Mouse (Mus musculus): Measurements from ENCODE around the gene Mpped1. TPM values are rescaled to one million over a fixed set of nuclear protein-coding genes. Genes with fewer than 3 reads are reported as not detected.

Mpped1 gene
- polyA plus RNA-seq, 1 experiment = 1.5 TPM

DNA sequence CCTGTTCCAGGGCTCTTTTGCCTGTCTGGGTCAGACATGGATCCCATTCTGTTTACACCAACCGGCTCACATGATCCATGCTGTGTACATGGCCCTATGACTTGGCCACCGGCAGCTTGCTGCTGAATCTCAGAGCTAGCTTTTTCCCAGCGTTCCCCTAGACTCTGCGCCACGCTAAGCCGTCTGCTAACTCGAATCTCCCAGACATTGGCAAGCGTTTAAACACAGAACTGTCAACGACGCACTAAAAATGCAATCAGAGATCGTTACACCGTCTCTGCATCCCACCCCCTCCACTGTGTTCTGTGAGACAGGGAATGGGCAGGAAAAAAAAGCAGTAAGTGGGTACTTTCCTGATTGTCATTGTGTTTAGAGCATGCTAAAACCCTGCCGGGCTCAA lies 50.0 kb downstream of the Mpped1 start:
- Histone ChIP-seq H3K36me3 (ENCODE audit: control insufficient read depth, insufficient read depth, low read length) (no peaks in the 10 kb centered on the region), H3K4me1 (ENCODE audit: control insufficient read depth, insufficient read depth, insufficient read length) (no peaks in the 10 kb centered on the region), H3K4me3 (ENCODE audit: extremely low read depth, insufficient read depth, insufficient read length) (no peak overlapping the region), H3K27ac (ENCODE audit: insufficient read depth, low read length) (no peak overlapping the region), H3K27me3 (ENCODE audit: control insufficient read depth, insufficient read depth, low read length) (no peaks in the 10 kb centered on the region)
- 77% methylated on average over 13 of the region's 13 CpGs for WGBS
- no peak for DNase-seq (ENCODE audit: low read depth in 1 of 2, low spot score in 2 of 2)
- TF ChIP-seq POLR2A (IDR thresholded peaks at IDR 0.05; ENCODE audit: low read depth, low read length) (no peak), CTCF (IDR thresholded peaks at IDR 0.05; ENCODE audit: extremely low read depth, insufficient read depth, insufficient read length, insufficient replicate concordance) (no peak)

DNA sequence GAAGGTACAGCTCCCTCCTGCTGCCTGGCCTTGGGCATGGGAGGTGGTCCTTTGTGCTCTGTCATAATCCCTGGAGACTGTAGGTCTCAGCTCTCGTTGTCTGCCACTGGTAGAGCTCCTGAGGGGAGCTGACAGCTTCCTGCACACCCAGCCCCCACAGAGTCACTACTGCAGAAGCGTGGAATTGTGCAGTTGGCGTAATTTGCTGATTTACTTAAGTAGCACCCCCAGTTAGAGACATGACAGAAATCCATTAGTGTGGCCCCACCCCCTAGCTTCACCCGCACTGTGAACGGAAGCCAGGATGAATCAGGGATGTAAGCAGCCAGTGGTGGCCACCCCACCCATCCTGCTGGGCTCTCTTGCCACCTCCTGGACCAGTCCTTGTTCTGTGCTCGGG lies 53.0 kb downstream of the Mpped1 start:
- Histone ChIP-seq H3K36me3 (ENCODE audit: control insufficient read depth, insufficient read depth, low read length) (no peaks in the 10 kb centered on the region), H3K4me1 (ENCODE audit: control insufficient read depth, insufficient read depth, insufficient read length) (no peaks in the 10 kb centered on the region), H3K27me3 (ENCODE audit: control insufficient read depth, insufficient read depth, low read length) (no peaks in the 10 kb centered on the region), H3K27ac (ENCODE audit: insufficient read depth, low read length) (no peak overlapping the region), H3K4me3 (ENCODE audit: extremely low read depth, insufficient read depth, insufficient read length) (no peak overlapping the region)
- 68% methylated on average over 6 of the region's 6 CpGs for WGBS
- no peak for DNase-seq (ENCODE audit: low read depth in 1 of 2, low spot score in 2 of 2)
- TF ChIP-seq CTCF (IDR thresholded peaks at IDR 0.05; ENCODE audit: extremely low read depth, insufficient read depth, insufficient read length, insufficient replicate concordance) (no peak), POLR2A (IDR thresholded peaks at IDR 0.05; ENCODE audit: low read depth, low read length) (no peak)

DNA sequence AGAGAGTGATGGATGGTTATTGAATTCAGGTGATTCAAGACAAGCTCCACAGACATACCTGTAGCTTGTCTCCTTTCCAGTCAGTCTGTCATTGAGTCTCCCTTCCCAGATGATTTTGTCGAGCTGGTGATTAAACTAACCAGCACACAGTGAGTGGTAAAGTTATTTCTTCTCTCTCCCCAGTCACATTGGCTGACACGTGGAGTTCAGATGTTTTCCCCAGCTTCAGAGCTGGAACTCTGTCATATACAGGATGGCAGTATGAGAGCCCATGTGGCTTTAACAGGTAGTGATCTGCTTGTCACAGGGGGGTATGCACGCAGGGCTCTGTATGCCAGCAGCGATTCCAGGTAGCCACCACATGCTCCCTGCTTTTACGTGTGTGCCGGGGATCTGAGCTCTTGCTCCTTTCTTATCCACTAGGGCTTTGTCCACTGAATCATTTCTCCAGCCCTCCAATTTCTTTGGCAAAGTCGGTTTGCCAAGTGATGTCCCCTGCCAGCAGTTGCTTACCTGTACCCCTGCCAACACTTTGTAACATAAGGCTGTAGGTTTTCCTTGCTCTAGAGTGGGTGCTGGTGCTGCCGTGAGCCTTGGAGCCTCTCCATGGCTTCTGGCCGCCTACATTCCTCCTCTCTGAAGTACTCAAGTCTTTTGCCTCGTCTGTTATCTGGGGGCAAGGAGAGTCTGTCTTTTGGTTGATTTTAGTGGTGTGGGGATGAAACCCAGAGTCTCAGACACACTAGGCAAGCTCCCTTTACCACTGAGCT lies 61.9 kb downstream of the Mpped1 start:
- WGBS = 71% methylated on average over 10 of the region's 10 CpGs
- no peak for TF ChIP-seq CTCF (IDR thresholded peaks at IDR 0.05; ENCODE audit: extremely low read depth, insufficient read depth, insufficient read length, insufficient replicate concordance)
- no peak for TF ChIP-seq POLR2A (IDR thresholded peaks at IDR 0.05; ENCODE audit: low read depth, low read length)
- DNase-seq (ENCODE audit: low read depth in 1 of 2, low spot score in 2 of 2) = no peak
- no peak overlapping the region for H3K27ac ChIP-seq (ENCODE audit: insufficient read depth, low read length)
- H3K27me3 ChIP-seq (ENCODE audit: control insufficient read depth, insufficient read depth, low read length) = no peaks in the 10 kb centered on the region
- no peak overlapping the region for H3K4me3 ChIP-seq (ENCODE audit: extremely low read depth, insufficient read depth, insufficient read length)
- no peaks in the 10 kb centered on the region for H3K36me3 ChIP-seq (ENCODE audit: control insufficient read depth, insufficient read depth, low read length)
- no peaks in the 10 kb centered on the region for H3K4me1 ChIP-seq (ENCODE audit: control insufficient read depth, insufficient read depth, insufficient read length)

DNA sequence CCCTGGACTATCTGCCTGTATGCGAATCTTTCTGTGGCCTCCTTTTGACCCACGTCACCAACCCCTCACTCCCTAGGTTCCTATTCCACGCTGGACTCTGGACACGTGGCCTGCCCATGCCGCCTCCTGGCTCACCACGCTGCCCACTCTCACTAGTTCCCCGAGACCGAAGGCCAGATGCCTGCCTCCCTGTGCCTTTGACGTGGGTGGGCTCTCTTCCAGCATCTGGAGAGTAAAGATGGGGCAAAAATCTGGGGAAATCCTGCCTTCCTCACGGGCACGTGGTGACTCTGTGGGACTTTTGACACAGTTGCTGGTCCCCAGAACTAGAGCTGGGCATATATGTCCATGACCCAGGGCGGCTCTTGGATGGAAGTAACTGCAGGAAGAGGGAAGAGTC lies 63.2 kb downstream of the Mpped1 start:
- H3K36me3 ChIP-seq (ENCODE audit: control insufficient read depth, insufficient read depth, low read length) = no peaks in the 10 kb centered on the region
- no peak overlapping the region for H3K4me3 ChIP-seq (ENCODE audit: extremely low read depth, insufficient read depth, insufficient read length)
- TF ChIP-seq CTCF (IDR thresholded peaks at IDR 0.05; ENCODE audit: extremely low read depth, insufficient read depth, insufficient read length, insufficient replicate concordance) (no peak), POLR2A (IDR thresholded peaks at IDR 0.05; ENCODE audit: low read depth, low read length) (no peak)
- no peak overlapping the region for H3K27ac ChIP-seq (ENCODE audit: insufficient read depth, low read length)
- H3K4me1 ChIP-seq (ENCODE audit: control insufficient read depth, insufficient read depth, insufficient read length) = no peaks in the 10 kb centered on the region
- no peaks in the 10 kb centered on the region for H3K27me3 ChIP-seq (ENCODE audit: control insufficient read depth, insufficient read depth, low read length)
- 85% methylated on average over 12 of the region's 12 CpGs for WGBS
- no peak for DNase-seq (ENCODE audit: low read depth in 1 of 2, low spot score in 2 of 2)

DNA sequence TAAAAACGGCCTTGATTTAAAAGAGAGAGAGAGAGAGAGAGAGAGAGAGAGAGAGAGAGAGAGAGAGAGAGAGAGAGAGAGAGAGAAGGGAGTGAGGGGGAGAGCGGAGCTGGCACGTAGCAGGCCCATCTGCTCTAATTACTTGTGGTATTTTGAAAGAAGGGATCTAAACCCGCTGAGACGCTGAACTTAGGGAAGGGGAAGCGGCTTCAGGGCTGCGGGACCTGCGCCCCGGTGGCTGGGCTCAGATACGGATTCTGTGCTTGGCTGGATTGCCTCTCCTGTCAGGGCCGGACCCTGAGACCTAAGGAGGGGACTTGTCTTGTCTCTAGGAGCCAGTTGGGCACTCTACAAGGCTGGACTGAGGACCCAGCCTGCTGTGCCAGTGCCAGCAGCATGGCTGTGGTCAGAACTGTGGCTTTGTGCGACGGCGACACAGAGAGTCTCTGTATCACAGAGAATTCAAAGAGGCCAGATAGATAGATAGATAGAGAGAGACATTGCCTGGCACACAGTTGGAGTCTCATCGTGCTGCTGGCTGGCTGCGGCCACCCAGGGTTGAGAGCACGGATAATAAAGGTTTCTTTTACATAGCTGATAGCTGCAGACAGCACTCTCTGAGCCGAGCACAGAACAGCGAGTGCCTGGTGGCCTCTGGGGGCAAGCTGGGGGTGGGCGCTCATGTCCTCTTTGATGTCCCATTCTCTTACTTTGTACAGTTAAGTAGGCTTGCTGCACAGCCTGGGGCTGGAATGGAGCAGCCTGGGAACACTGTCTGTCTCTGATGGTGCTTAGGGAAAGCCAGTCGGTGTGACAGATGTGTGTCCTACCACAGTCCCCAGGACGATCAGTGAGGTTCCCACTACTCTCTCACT lies 63.9 kb downstream of the Mpped1 start:
- WGBS = 65% methylated on average over 22 of the region's 22 CpGs
- no peak for DNase-seq (ENCODE audit: low read depth in 1 of 2, low spot score in 2 of 2)
- TF ChIP-seq POLR2A (IDR thresholded peaks at IDR 0.05; ENCODE audit: low read depth, low read length) (no peak), CTCF (IDR thresholded peaks at IDR 0.05; ENCODE audit: extremely low read depth, insufficient read depth, insufficient read length, insufficient replicate concordance) (no peak)

DNA sequence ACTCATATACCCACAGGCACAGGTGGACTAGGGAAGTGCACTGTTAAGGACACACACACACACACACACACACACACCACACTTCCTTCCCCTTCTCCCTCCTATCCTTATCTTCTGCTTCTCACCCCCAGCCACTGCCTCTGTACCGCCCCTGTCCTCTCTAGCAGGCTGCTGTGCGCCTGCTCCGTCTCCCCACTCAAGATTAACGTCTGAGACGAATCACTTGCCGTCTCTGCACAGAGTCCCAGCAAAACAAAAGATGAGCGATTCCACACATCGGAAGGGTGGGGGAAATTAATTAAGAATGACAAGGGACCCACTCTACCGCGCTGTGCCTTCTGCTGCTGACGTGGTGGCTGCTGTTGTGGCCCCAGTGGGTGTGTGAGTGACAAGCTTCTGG lies 66.5 kb downstream of the Mpped1 start:
- TF ChIP-seq CTCF (IDR thresholded peaks at IDR 0.05; ENCODE audit: extremely low read depth, insufficient read depth, insufficient read length, insufficient replicate concordance) (no peak), POLR2A (IDR thresholded peaks at IDR 0.05; ENCODE audit: low read depth, low read length) (no peak)
- Histone ChIP-seq H3K27ac (ENCODE audit: insufficient read depth, low read length) (no peak overlapping the region), H3K4me3 (ENCODE audit: extremely low read depth, insufficient read depth, insufficient read length) (no peak overlapping the region), H3K4me1 (ENCODE audit: control insufficient read depth, insufficient read depth, insufficient read length) (no peaks in the 10 kb centered on the region), H3K36me3 (ENCODE audit: control insufficient read depth, insufficient read depth, low read length) (no peaks in the 10 kb centered on the region), H3K27me3 (ENCODE audit: control insufficient read depth, insufficient read depth, low read length) (no peaks in the 10 kb centered on the region)
- WGBS = 42% methylated on average over 11 of the region's 11 CpGs
- DNase-seq (ENCODE audit: low read depth in 1 of 2, low spot score in 2 of 2) = no peak

More for the DNA sequence above, 63.9 kb downstream of the Mpped1 start:
- no peaks in the 10 kb centered on the region for H3K36me3 ChIP-seq (ENCODE audit: control insufficient read depth, insufficient read depth, low read length)
- H3K4me1 ChIP-seq (ENCODE audit: control insufficient read depth, insufficient read depth, insufficient read length) = no peaks in the 10 kb centered on the region
- H3K4me3 ChIP-seq (ENCODE audit: extremely low read depth, insufficient read depth, insufficient read length) = no peak overlapping the region
- no peak overlapping the region for H3K27ac ChIP-seq (ENCODE audit: insufficient read depth, low read length)
- H3K27me3 ChIP-seq (ENCODE audit: control insufficient read depth, insufficient read depth, low read length) = no peaks in the 10 kb centered on the region

Measured in spleen, adult 2 months (tissue).